Mouse (Mus musculus): ENCODE results near the gene Rhbdf1.

The Rhbdf1 gene

GRCm38 (mm10) chr11:32238093-32238860 is 16.2 kb upstream of the Rhbdf1 start:
- DNase-seq (ENCODE audit: low spot score in 2 of 2): peak; percentile 83 to 92

GRCm38 (mm10) chr11:32237411-32237795 is 15.3 kb upstream of the Rhbdf1 start:
- DNase-seq (ENCODE audit: low spot score in 2 of 2): no peak

GRCm38 (mm10) chr11:32236712-32237410 is 14.8 kb upstream of the Rhbdf1 start:
- DNase-seq (ENCODE audit: low spot score in 2 of 2): peak; percentile 69 to 87

- DNase-seq (ENCODE audit: low spot score in 2 of 2): no peak
Observed at GRCm38 (mm10) chr11:32236132-32236531, 14.0 kb upstream of the Rhbdf1 start.

GRCm38 (mm10) chr11:32235646-32236045 is 13.5 kb upstream of the Rhbdf1 start:
- DNase-seq (ENCODE audit: low spot score in 2 of 2): peak in 1 of 2 experiments; percentile 24

GRCm38 (mm10) chr11:32234816-32235485 is 12.9 kb upstream of the Rhbdf1 start:
- DNase-seq (ENCODE audit: low spot score in 2 of 2): no peak

GRCm38 (mm10) chr11:32233895-32234294 is 11.8 kb upstream of the Rhbdf1 start:
- no peak for DNase-seq (ENCODE audit: low spot score in 2 of 2)

- DNase-seq (ENCODE audit: low spot score in 2 of 2): no peak
Observed at GRCm38 (mm10) chr11:32232848-32233247, 10.7 kb upstream of the Rhbdf1 start.

- no peak for DNase-seq (ENCODE audit: low spot score in 2 of 2)
Observed at GRCm38 (mm10) chr11:32231125-32231524, 9.0 kb upstream of the Rhbdf1 start.

GRCm38 (mm10) chr11:32230220-32230619 is 8.1 kb upstream of the Rhbdf1 start:
- no peak for DNase-seq (ENCODE audit: low spot score in 2 of 2)

GRCm38 (mm10) chr11:32228292-32228845 is 6.3 kb upstream of the Rhbdf1 start:
- DNase-seq (ENCODE audit: low spot score in 2 of 2): no peak

GRCm38 (mm10) chr11:32227555-32227954 is 5.5 kb upstream of the Rhbdf1 start:
- no peak for DNase-seq (ENCODE audit: low spot score in 2 of 2)

GRCm38 (mm10) chr11:32227041-32227440 is 4.9 kb upstream of the Rhbdf1 start:
- DNase-seq (ENCODE audit: low spot score in 2 of 2): no peak

- peak; percentile 92 to 96 for DNase-seq (ENCODE audit: low spot score in 2 of 2)
Observed at GRCm38 (mm10) chr11:32226124-32226871, 4.2 kb upstream of the Rhbdf1 start, which contains the start of gene Mpg. Gene Mpg (plus strand): TSS chr11:32226505.

GRCm38 (mm10) chr11:32225222-32226104 is 3.4 kb upstream of the Rhbdf1 start:
- no peak for DNase-seq (ENCODE audit: low spot score in 2 of 2)

- no peak for DNase-seq (ENCODE audit: low spot score in 2 of 2)
Observed at GRCm38 (mm10) chr11:32224468-32225139, 2.5 kb upstream of the Rhbdf1 start.

- DNase-seq (ENCODE audit: low spot score in 2 of 2): no peak
Observed at GRCm38 (mm10) chr11:32223297-32223967, 1.3 kb upstream of the Rhbdf1 start.

- DNase-seq (ENCODE audit: low spot score in 2 of 2): no peak
Observed at GRCm38 (mm10) chr11:32222570-32223194, 582 bp upstream of the Rhbdf1 start.

Measured in spleen, postnatal 4 days (tissue).